In genomic region chr4:57772851-57773510, GRCm38 (mm10) we compare ENCODE assay signal across 10 mouse cellular contexts. TPM values are rescaled to one million over a fixed set of nuclear protein-coding genes. Genes with fewer than 3 reads are reported as not detected.
DNase-seq lines count a peak whose midpoint lies in the region; ATAC-seq and TF ChIP-seq lines count a peak whose summit lies in the region.
"Had no signal": no experiment of that assay in that cellular context is flagged by ENCODE, and none has a peak within 500 bp of the region (broad histone marks: within the 10 kb centered on the region; RNA-seq: fewer than 3 reads in every experiment).

No protein-coding gene starts in this region.

- ATAC-seq in liver, postnatal 0 days: no peak
- ATAC-seq in intestine, embryonic 16.5 days: peak; percentile 65
- no peak for ATAC-seq in stomach, embryonic 16.5 days (ENCODE audit: insufficient read depth, low FRiP score)
- ATAC-seq in midbrain, postnatal 0 days (ENCODE audit: low FRiP score): no peak

- no peak overlapping the region for H3K27ac ChIP-seq in liver, postnatal 0 days (ENCODE audit: low read depth)
- peak overlapping the region; percentile 61 for H3K27ac ChIP-seq in intestine, embryonic 16.5 days (ENCODE audit: low read length)
- H3K27ac ChIP-seq in stomach, embryonic 16.5 days (ENCODE audit: low read length): peak overlapping the region; percentile 5; the same call in 1 of the 2 replicates
- no peak overlapping the region for H3K27ac ChIP-seq in midbrain, postnatal 0 days (ENCODE audit: low read depth, low read length)
- H3K27ac ChIP-seq: forebrain, embryonic 12.5 days; macrophage had no signal

- H3K4me1 ChIP-seq in liver, postnatal 0 days (ENCODE audit: insufficient read depth): no peaks in the 10 kb centered on the region
- H3K4me1 ChIP-seq in intestine, embryonic 16.5 days (ENCODE audit: control insufficient read depth, insufficient read depth, low read length): peaks cover 5% of the 10 kb centered on the region; the same call in 1 of the 2 replicates
- peaks cover 3% of the 10 kb centered on the region; the same call in 1 of the 2 replicates for H3K4me1 ChIP-seq in stomach, embryonic 16.5 days (ENCODE audit: control insufficient read depth, insufficient read depth, low read length)
- H3K4me1 ChIP-seq in midbrain, postnatal 0 days (ENCODE audit: insufficient read depth, low read length): no peaks in the 10 kb centered on the region
- H3K4me1 ChIP-seq: forebrain, embryonic 12.5 days had no signal

- DNase-seq in liver: peak; percentile 63
- no peak for DNase-seq in liver, postnatal 0 days
- peak; percentile 37 for DNase-seq in c-Kit-positive CD71-positive TER-119-positive erythroid progenitor cells, embryonic 14.5 days (ENCODE audit: low spot score)
- no peak for DNase-seq in layer of hippocampus, adult 9-11 months
- no peak for DNase-seq in midbrain, postnatal 0 days (ENCODE audit: low spot score)
- DNase-seq in yolk sac, embryonic 10.5 days (ENCODE audit: low spot score): no peak

- no peak overlapping the region for H3K4me2 ChIP-seq in liver, postnatal 0 days (ENCODE audit: low read depth, low read length)
- H3K4me2 ChIP-seq in intestine, embryonic 16.5 days (ENCODE audit: low read depth, low read length): no peak overlapping the region
- H3K4me2 ChIP-seq in stomach, embryonic 16.5 days (ENCODE audit: low read depth, low read length): no peak overlapping the region
- H3K4me2 ChIP-seq in midbrain, postnatal 0 days (ENCODE audit: low read depth, low read length, poor library complexity, severe bottlenecking): no peak overlapping the region
- H3K4me2 ChIP-seq: forebrain, embryonic 12.5 days had no signal

- no peak overlapping the region for H3K9ac ChIP-seq in liver, postnatal 0 days (replicated peaks)
- no peak overlapping the region for H3K9ac ChIP-seq in intestine, embryonic 16.5 days (ENCODE audit: low read depth, low read length)
- no peak overlapping the region for H3K9ac ChIP-seq in stomach, embryonic 16.5 days (ENCODE audit: low read length)
- H3K9ac ChIP-seq in midbrain, postnatal 0 days (replicated peaks; ENCODE audit: low read length, poor library complexity, severe bottlenecking): no peak overlapping the region
- H3K9ac ChIP-seq: forebrain, embryonic 12.5 days had no signal

- H3K27me3 ChIP-seq in liver, postnatal 0 days (ENCODE audit: insufficient read depth, low read length): no peaks in the 10 kb centered on the region
- H3K27me3 ChIP-seq in intestine, embryonic 16.5 days (replicated peaks; ENCODE audit: control insufficient read depth, insufficient read depth, low read length): no peaks in the 10 kb centered on the region
- no peaks in the 10 kb centered on the region for H3K27me3 ChIP-seq in stomach, embryonic 16.5 days (ENCODE audit: control insufficient read depth, insufficient read depth, low read length)
- H3K27me3 ChIP-seq in midbrain, postnatal 0 days (ENCODE audit: insufficient read depth, low read length): no peaks in the 10 kb centered on the region

- WGBS in liver, postnatal 0 days (ENCODE audit: insufficient replicate concordance): 26% methylated on average over 11 of the region's 11 CpGs
- WGBS in intestine, embryonic 16.5 days: 34% methylated on average over 11 of the region's 11 CpGs
- 25% methylated on average over 11 of the region's 11 CpGs for WGBS in stomach, embryonic 16.5 days
- WGBS in midbrain, postnatal 0 days: 61% methylated on average over 11 of the region's 11 CpGs

- H3K4me3 ChIP-seq in liver, postnatal 0 days (ENCODE audit: low read depth, low read length): no peak overlapping the region
- H3K4me3 ChIP-seq in intestine, embryonic 16.5 days (ENCODE audit: low read length): no peak overlapping the region
- H3K4me3 ChIP-seq in stomach, embryonic 16.5 days (replicated peaks; ENCODE audit: low read length): no peak overlapping the region
- no peak overlapping the region for H3K4me3 ChIP-seq in midbrain, postnatal 0 days (ENCODE audit: low read depth, low read length)
- H3K4me3 ChIP-seq: forebrain, embryonic 12.5 days had no signal

- TF ChIP-seq EP300 in liver, postnatal 0 days (IDR thresholded peaks at IDR 0.05; ENCODE audit: low read depth): no peak

- no peaks in the 10 kb centered on the region for H3K9me3 ChIP-seq in liver, postnatal 0 days (ENCODE audit: low read length)
- no peaks in the 10 kb centered on the region for H3K9me3 ChIP-seq in intestine, embryonic 16.5 days (ENCODE audit: control insufficient read depth, low read length)
- no peaks in the 10 kb centered on the region for H3K9me3 ChIP-seq in stomach, embryonic 16.5 days (replicated peaks; ENCODE audit: control insufficient read depth, low read length)
- no peaks in the 10 kb centered on the region for H3K9me3 ChIP-seq in midbrain, postnatal 0 days (ENCODE audit: low read length)
- H3K9me3 ChIP-seq: forebrain, embryonic 12.5 days had no signal

- no peak for TF ChIP-seq CTCF in liver, postnatal 0 days (IDR thresholded peaks at IDR 0.05; ENCODE audit: low read depth)
- TF ChIP-seq CTCF in midbrain, postnatal 0 days (IDR thresholded peaks at IDR 0.05): no peak

- no peaks in the 10 kb centered on the region for H3K36me3 ChIP-seq in liver, postnatal 0 days (replicated peaks; ENCODE audit: insufficient read depth, low read length)
- H3K36me3 ChIP-seq in intestine, embryonic 16.5 days (ENCODE audit: control insufficient read depth, insufficient read depth, low read length): no peaks in the 10 kb centered on the region
- H3K36me3 ChIP-seq in stomach, embryonic 16.5 days (ENCODE audit: control insufficient read depth, insufficient read depth, low read length): no peaks in the 10 kb centered on the region
- H3K36me3 ChIP-seq in midbrain, postnatal 0 days (ENCODE audit: insufficient read depth, low read length): no peaks in the 10 kb centered on the region
- H3K36me3 ChIP-seq: forebrain, embryonic 12.5 days had no signal

RNA-seq across cellular contexts. Expression of gene Akap2, which starts 55.5 kb away (rescaled TPM):
- polyA plus RNA-seq in liver, postnatal 0 days (2015; fragmentation: Nextera tagmentation; extraction: Ambion mirVana): 1.9 and 2.0 TPM in 2 replicates
- polyA plus RNA-seq in intestine, embryonic 16.5 days (2015; fragmentation: Nextera tagmentation; extraction: Ambion mirVana): 18.6 and 20.3 TPM in 2 replicates
- 23.0 and 26.5 TPM in 2 replicates for polyA plus RNA-seq in stomach, embryonic 16.5 days (2015; fragmentation: Nextera tagmentation; extraction: Ambion mirVana)
- total RNA-seq in midbrain, postnatal 0 days (2014; rRNA removed): 18.8 and 24.4 TPM in 2 replicates
- 10.7 and 12.1 TPM in 2 replicates for polyA plus RNA-seq in midbrain, postnatal 0 days (2015; fragmentation: Nextera tagmentation; extraction: Ambion mirVana)

Comparison
In these comparisons a context has a peak if more than half of its experiments do, and no peak if none do; other contexts are left out.
1. DNase-seq: peak in liver (single experiment) and c-Kit-positive CD71-positive TER-119-positive erythroid progenitor cells, embryonic 14.5 days (single experiment); none in liver, postnatal 0 days (single experiment), layer of hippocampus, adult 9-11 months (single experiment), midbrain, postnatal 0 days (single experiment) and yolk sac, embryonic 10.5 days (single experiment).
2. H3K27ac ChIP-seq: peak in intestine, embryonic 16.5 days (single experiment) and stomach, embryonic 16.5 days (single experiment); none in liver, postnatal 0 days (single experiment) and midbrain, postnatal 0 days (single experiment).